Mouse (Mus musculus): ENCODE measurements around the gene Efna5. TPM values are rescaled to one million over a fixed set of nuclear protein-coding genes. Genes with fewer than 3 reads are reported as not detected.

Gene Efna5
- polyA plus RNA-seq, 1 experiment, result 2.8 TPM

DNA sequence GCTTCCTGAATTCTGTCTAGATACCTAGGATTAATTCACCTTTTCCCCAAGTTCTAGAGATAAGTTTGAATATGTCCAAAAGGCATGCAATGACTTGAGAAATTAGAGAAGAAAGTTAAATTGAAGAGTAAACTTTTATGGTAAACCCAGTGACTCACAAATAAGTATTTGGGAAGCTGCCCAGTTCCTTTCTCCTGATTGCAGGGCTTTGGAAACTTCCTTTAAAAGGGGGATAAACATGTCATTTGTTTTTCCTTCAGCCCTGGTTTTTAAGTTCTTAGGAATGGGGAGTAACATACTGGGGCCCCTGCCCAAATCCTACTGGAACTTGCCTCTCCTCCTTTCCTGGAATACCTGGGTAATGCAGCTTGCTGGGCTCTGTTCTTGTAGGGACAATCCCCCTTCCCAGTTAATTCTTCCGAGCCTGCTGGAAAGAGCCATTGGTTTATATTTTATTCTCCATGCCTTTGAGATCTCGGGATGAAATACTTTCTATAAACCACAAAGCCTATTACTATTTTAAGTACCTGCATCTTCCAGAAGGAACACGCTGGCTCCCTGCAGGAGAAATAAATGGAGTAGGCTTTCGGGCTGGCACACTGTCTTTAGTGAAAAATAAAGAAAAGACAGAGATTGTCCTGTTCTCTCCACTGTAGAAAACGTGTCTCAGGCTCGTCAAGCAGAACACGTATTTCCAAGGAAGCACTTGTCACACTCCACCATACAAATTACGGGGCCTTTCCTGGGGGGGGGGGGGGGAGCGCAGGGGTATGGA is 282.2 kb downstream of the Efna5 start:
- TF ChIP-seq SRF (IDR thresholded peaks at IDR 0.05; ENCODE audit: control insufficient read depth, insufficient read length, low read depth) (no peak), E2F4 (IDR thresholded peaks at IDR 0.05; ENCODE audit: insufficient read depth) (no peak), USF1 (IDR thresholded peaks at IDR 0.05; ENCODE audit: low read depth) (no peak), MYOG (IDR thresholded peaks at IDR 0.05; ENCODE audit: control insufficient read depth in 1 of 3, insufficient read depth in 1 of 3, insufficient read length in 2 of 3, low read depth in 2 of 3) (no peak), MYOD1 (IDR thresholded peaks at IDR 0.05; ENCODE audit: control insufficient read depth in 1 of 3, insufficient read length in 2 of 3, low read depth in 2 of 3) (no peak), CEBPB (IDR thresholded peaks at IDR 0.05; ENCODE audit: insufficient read depth, poor library complexity, severe bottlenecking) (peak; percentile 64)
- no peak overlapping the region for H3ac ChIP-seq (ENCODE audit: control insufficient read depth, insufficient read length)
- H3K4me2 ChIP-seq (ENCODE audit: low read depth), result peak overlapping the region; percentile 73
- H3K27me3 ChIP-seq (ENCODE audit: control insufficient read depth, insufficient read depth, insufficient read length), result no peaks in the 10 kb centered on the region
- H3K79me2 ChIP-seq (ENCODE audit: control insufficient read depth, insufficient read depth), result no peaks in the 10 kb centered on the region
- no peak overlapping the region for H3K4me3 ChIP-seq
- no peaks in the 10 kb centered on the region for H3K36me3 ChIP-seq (ENCODE audit: control insufficient read depth, insufficient read depth)

GRCm38 (mm10) chr17:62592436-62593074 is 288.6 kb downstream of the Efna5 start:
- H3ac ChIP-seq (ENCODE audit: control insufficient read depth, insufficient read length), result no peak overlapping the region
- H3K4me3 ChIP-seq, result no peak overlapping the region
- H3K79me2 ChIP-seq (ENCODE audit: control insufficient read depth, insufficient read depth), result no peaks in the 10 kb centered on the region
- TF ChIP-seq CEBPB (IDR thresholded peaks at IDR 0.05; ENCODE audit: insufficient read depth, poor library complexity, severe bottlenecking) (no peak), REST (IDR thresholded peaks at IDR 0.05; ENCODE audit: insufficient read depth, insufficient read length) (no peak), MYOD1 (IDR thresholded peaks at IDR 0.05; ENCODE audit: control insufficient read depth in 1 of 3, insufficient read length in 2 of 3, low read depth in 2 of 3) (no peak), POLR2A (IDR thresholded peaks at IDR 0.05; ENCODE audit: insufficient read length, low read depth) (no peak), POLR2AphosphoS2 (IDR thresholded peaks at IDR 0.05; ENCODE audit: insufficient read length, low read depth) (no peak), TCF12 (IDR thresholded peaks at IDR 0.05; ENCODE audit: insufficient read depth, poor library complexity, severe bottlenecking) (no peak), TCF3 (IDR thresholded peaks at IDR 0.05; ENCODE audit: insufficient read length, low read depth) (no peak), E2F4 (IDR thresholded peaks at IDR 0.05; ENCODE audit: insufficient read depth) (no peak), MYOG (IDR thresholded peaks at IDR 0.05; ENCODE audit: control insufficient read depth in 1 of 3, insufficient read depth in 1 of 3, insufficient read length in 2 of 3, low read depth in 2 of 3) (no peak)
- no peak overlapping the region for H3K4me2 ChIP-seq (ENCODE audit: low read depth)
- no peaks in the 10 kb centered on the region for H3K36me3 ChIP-seq (ENCODE audit: control insufficient read depth, insufficient read depth)
- no peaks in the 10 kb centered on the region for H3K27me3 ChIP-seq (ENCODE audit: control insufficient read depth, insufficient read depth, insufficient read length)

- TF ChIP-seq USF1 (IDR thresholded peaks at IDR 0.05; ENCODE audit: low read depth) (no peak), MYOD1 (IDR thresholded peaks at IDR 0.05; ENCODE audit: control insufficient read depth in 1 of 3, insufficient read length in 2 of 3, low read depth in 2 of 3) (no peak), TCF3 (IDR thresholded peaks at IDR 0.05; ENCODE audit: insufficient read length, low read depth) (no peak), POLR2AphosphoS2 (IDR thresholded peaks at IDR 0.05; ENCODE audit: insufficient read length, low read depth) (no peak), MAX (IDR thresholded peaks at IDR 0.05; ENCODE audit: low read depth) (no peak), TCF12 (IDR thresholded peaks at IDR 0.05; ENCODE audit: insufficient read depth, poor library complexity, severe bottlenecking) (no peak), MYOG (IDR thresholded peaks at IDR 0.05; ENCODE audit: control insufficient read depth in 1 of 3, insufficient read depth in 1 of 3, insufficient read length in 2 of 3, low read depth in 2 of 3) (no peak), REST (IDR thresholded peaks at IDR 0.05; ENCODE audit: insufficient read depth, insufficient read length) (no peak), CEBPB (IDR thresholded peaks at IDR 0.05; ENCODE audit: insufficient read depth, poor library complexity, severe bottlenecking) (no peak), E2F4 (IDR thresholded peaks at IDR 0.05; ENCODE audit: insufficient read depth) (no peak), POLR2A (IDR thresholded peaks at IDR 0.05; ENCODE audit: insufficient read length, low read depth) (no peak), SRF (IDR thresholded peaks at IDR 0.05; ENCODE audit: control insufficient read depth, insufficient read length, low read depth) (no peak)
- no peaks in the 10 kb centered on the region for H3K27me3 ChIP-seq (ENCODE audit: control insufficient read depth, insufficient read depth, insufficient read length)
- no peaks in the 10 kb centered on the region for H3K79me2 ChIP-seq (ENCODE audit: control insufficient read depth, insufficient read depth)
- H3K4me3 ChIP-seq, result no peak overlapping the region
- H3ac ChIP-seq (ENCODE audit: control insufficient read depth, insufficient read length), result no peak overlapping the region
- H3K36me3 ChIP-seq (ENCODE audit: control insufficient read depth, insufficient read depth), result no peaks in the 10 kb centered on the region
- H3K4me2 ChIP-seq (ENCODE audit: low read depth), result no peak overlapping the region
Observed at GRCm38 (mm10) chr17:62591581-62592435, 289.3 kb downstream of the Efna5 start.

DNA sequence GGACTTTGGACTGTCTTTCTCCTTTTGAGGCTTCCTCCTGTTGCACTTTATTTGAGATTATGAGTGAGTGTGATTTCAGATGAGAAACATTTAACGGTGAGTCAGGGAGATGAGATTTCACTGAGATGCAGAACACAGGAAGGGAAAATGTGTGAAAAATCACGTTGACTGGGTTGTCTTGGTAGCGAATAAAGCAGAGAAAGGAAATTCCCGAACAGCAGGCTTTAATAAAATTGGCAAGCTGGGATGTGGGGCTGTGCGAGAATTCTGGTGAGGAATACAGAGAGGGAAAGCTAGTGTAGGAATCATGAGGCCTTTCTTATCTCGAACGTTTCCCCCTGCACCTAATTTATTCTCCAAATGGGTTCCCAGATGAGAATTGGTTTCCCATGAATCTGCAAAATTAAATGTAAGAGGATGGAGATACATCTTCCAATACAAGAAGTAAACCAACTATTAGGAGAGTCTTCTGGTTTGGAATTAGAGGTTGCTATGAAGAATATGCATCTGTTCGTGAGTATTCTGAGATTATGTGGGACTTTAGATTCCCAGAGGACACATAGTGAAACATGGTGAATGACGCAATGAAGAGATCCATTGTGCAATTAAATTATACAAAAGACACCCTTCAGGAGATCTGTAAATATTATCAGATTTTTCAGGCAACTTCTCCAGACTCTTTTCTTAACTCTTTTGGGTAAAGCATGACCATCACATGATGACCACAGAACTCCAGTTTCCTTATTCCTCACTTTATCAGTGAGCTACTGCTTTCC is 290.2 kb downstream of the Efna5 start:
- Histone ChIP-seq H3ac (ENCODE audit: control insufficient read depth, insufficient read length) (no peak overlapping the region), H3K36me3 (ENCODE audit: control insufficient read depth, insufficient read depth) (no peaks in the 10 kb centered on the region), H3K27me3 (ENCODE audit: control insufficient read depth, insufficient read depth, insufficient read length) (no peaks in the 10 kb centered on the region), H3K4me2 (ENCODE audit: low read depth) (no peak overlapping the region), H3K4me3 (no peak overlapping the region), H3K79me2 (ENCODE audit: control insufficient read depth, insufficient read depth) (no peaks in the 10 kb centered on the region)
- TF ChIP-seq E2F4 (IDR thresholded peaks at IDR 0.05; ENCODE audit: insufficient read depth), result no peak
- TF ChIP-seq CEBPB (IDR thresholded peaks at IDR 0.05; ENCODE audit: insufficient read depth, poor library complexity, severe bottlenecking), result peak; percentile 56; the same call in 1 of the 2 replicates
